Mouse (Mus musculus): ENCODE measurements around the gene Olfr9.

DNA sequence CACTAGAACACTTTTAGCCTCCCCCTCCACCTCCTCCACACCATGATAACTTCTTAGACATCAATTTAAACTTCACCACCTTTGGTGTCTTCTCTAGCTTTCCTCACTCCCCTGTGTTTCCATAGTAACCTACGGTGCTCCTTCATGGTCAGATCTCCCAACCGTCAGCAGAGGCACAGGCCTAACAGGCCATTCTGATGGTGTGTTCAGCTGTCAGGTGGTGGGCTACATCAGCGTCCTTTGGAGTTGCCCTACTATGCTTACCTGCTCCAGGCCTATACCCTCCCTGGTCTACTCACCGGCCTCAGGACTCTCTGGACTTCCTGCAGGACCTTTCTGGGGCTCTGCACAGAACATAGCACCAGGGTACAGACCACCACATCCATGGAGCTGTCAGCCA is 29.1 kb upstream of the Olfr9 start:
- TF ChIP-seq POLR2A (IDR thresholded peaks at IDR 0.05; ENCODE audit: borderline replicate concordance, low read depth, low read length) (no peak), CTCF (IDR thresholded peaks at IDR 0.05; ENCODE audit: low read depth, low read length) (no peak)
